Mouse (Mus musculus) liver, embryonic 12.5 days (tissue): Measurements from ENCODE around the gene Megf8. TPM values are rescaled to one million over a fixed set of nuclear protein-coding genes. Genes with fewer than 3 reads are reported as not detected.

Experiments used
- ATAC-seq: fragments of 200-750 bp; cut with Nextera tagmentation; 2 replicates; pipeline ENCODE4 v1.8.0; 2017; ENCODE audit warnings: moderate number of reproducible peaks, mild to moderate bottlenecking, moderate library complexity
- H3K27ac ChIP-seq: fragments of 300-500 bp; sonication (generic); 2 replicates; pipeline ENCODE4 v1.5.1; 2016; ENCODE audit warnings: mild to moderate bottlenecking
- H3K27me3 ChIP-seq: fragments of 300-500 bp; sonication (generic); replicated peaks from 2 replicates; pipeline ENCODE4 v1.6.1; 2016; ENCODE audit warnings: mild to moderate bottlenecking, moderate library complexity
- H3K36me3 ChIP-seq: fragments of 300-500 bp; sonication (generic); 2 replicates; pipeline ENCODE4 v1.6.1; 2016; ENCODE audit warnings: mild to moderate bottlenecking, moderate library complexity
- H3K4me1 ChIP-seq: fragments of 300-500 bp; sonication (generic); 2 replicates; pipeline ENCODE4 v1.6.1; 2016
- H3K4me2 ChIP-seq: fragments of 300-500 bp; sonication (generic); 2 replicates; pipeline ENCODE4 v1.6.1; 2016; ENCODE audit warnings: mild to moderate bottlenecking, moderate library complexity
- H3K4me3 ChIP-seq: fragments of 300-500 bp; sonication (generic); 2 replicates; pipeline ENCODE4 v1.5.1; 2016; ENCODE audit warnings: mild to moderate bottlenecking, moderate library complexity
- H3K9ac ChIP-seq: fragments of 300-500 bp; sonication (generic); 2 replicates; pipeline ENCODE4 v1.6.1; 2016; ENCODE audit warnings: mild to moderate bottlenecking, moderate library complexity
- H3K9me3 ChIP-seq: fragments of 300-500 bp; sonication (generic); replicated peaks from 2 replicates; pipeline ENCODE4 v1.6.1; 2016; ENCODE audit warnings: mild to moderate bottlenecking, moderate library complexity
- WGBS: fragments of 180-500 bp; shearing (Covaris S2); methylation state at CpG from one replicate; pipeline ENCODE4 v1.1.7; 2016; ENCODE audit not compliant: insufficient replicate concordance; 5-methylcytosine and 5-hydroxymethylcytosine counted together
- polyA plus RNA-seq: library from polyadenylated mRNA; unstranded; fragments of >200 nt; fragmentation: Nextera tagmentation; extraction: Ambion mirVana; gene quantifications from 2 replicates; pipeline ENCODE4 v1.2.1, GENCODE M21; 2016

Megf8 gene
- polyA plus RNA-seq, 1 experiment from 2014 or later, result 2.6 TPM

- H3K27ac ChIP-seq, result no peak overlapping the region
- no peak overlapping the region for H3K4me2 ChIP-seq
- no peak for ATAC-seq
- WGBS, result 83% methylated on average over 2 of the region's 2 CpGs
- no peaks in the 10 kb centered on the region for H3K27me3 ChIP-seq
- H3K9me3 ChIP-seq, result 0 out of 2 replicates have a peak, but pooled peaks cover 4% of the 10 kb centered on the region
- peaks cover 95% of the 10 kb centered on the region for H3K36me3 ChIP-seq
- peaks cover 5% of the 10 kb centered on the region; the same call in 1 of the 2 replicates for H3K4me1 ChIP-seq
- no peak overlapping the region for H3K9ac ChIP-seq
- H3K4me3 ChIP-seq, result no peak overlapping the region
These were observed 26.1 kb upstream of the Megf8 start for GRCm38 (mm10) chr7:25290911-25291310.

DNA sequence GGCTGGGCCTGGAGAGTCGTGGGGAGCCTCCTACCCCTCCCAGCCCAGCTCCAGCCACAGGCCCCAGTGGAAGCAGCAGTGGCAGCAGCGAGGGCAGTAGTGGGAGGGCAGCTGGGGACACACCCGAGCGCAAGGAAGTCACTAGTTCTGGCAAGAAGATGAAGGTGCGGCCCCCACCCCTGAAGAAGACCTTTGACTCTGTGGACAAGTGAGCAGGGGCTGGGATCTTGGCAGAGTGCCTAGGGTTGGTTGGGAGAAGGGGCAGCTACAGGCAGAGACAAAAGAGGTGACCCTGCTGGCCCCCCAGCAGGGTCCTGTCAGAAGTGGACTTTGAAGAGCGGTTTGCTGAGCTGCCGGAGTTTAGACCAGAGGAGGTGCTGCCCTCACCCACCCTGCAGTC is 24.9 kb upstream of the Megf8 start:
- ATAC-seq, result no peak
- H3K27ac ChIP-seq, result no peak overlapping the region
- no peak overlapping the region for H3K4me3 ChIP-seq
- 0 out of 2 replicates have a peak, but pooled peaks cover 4% of the 10 kb centered on the region for H3K9me3 ChIP-seq
- H3K27me3 ChIP-seq, result no peaks in the 10 kb centered on the region
- no peak overlapping the region for H3K4me2 ChIP-seq
- H3K36me3 ChIP-seq, result peaks cover 83% of the 10 kb centered on the region
- H3K9ac ChIP-seq, result no peak overlapping the region
- peaks cover 15% of the 10 kb centered on the region for H3K4me1 ChIP-seq
- 79% methylated on average over 7 of the region's 7 CpGs for WGBS

DNA sequence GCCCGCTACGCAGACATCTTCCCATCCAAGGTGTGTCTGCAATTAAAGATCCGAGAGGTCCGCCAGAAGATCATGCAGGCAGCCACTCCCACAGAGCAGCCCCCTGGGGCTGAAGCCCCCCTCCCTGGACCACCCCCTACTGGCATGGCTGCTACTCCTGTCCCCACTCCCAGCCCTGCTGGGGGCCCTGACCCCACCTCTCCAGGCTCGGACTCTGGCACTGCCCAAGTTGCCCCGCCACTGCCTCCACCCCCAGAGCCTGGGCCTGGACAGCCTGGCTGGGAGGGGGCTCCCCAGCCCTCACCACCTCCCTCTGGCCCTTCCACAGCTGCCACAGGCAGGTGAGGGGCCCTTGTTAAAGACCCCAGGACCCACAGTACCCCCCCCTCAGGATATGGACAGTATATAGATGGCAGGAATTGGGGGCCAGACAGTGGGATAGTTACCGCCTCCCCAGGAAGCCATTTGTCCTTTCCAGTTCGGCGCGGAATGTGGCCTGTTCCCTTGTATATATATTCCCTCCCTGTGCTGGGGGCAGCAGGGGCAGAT is 23.7 kb upstream of the Megf8 start:
- Histone ChIP-seq H3K4me2 (no peak overlapping the region), H3K27me3 (no peaks in the 10 kb centered on the region), H3K9ac (no peak overlapping the region), H3K36me3 (peaks cover 71% of the 10 kb centered on the region), H3K9me3 (0 out of 2 replicates have a peak, but pooled peaks cover 4% of the 10 kb centered on the region), H3K4me3 (no peak overlapping the region), H3K27ac (no peak overlapping the region), H3K4me1 (peaks cover 27% of the 10 kb centered on the region)
- no peak for ATAC-seq
- 84% methylated on average over 10 of the region's 10 CpGs for WGBS

- WGBS, result 66% methylated on average over 4 of the region's 4 CpGs
- Histone ChIP-seq H3K9ac (no peak overlapping the region), H3K27me3 (no peaks in the 10 kb centered on the region), H3K4me3 (no peak overlapping the region), H3K9me3 (0 out of 2 replicates have a peak, but pooled peaks cover under 1% of the 10 kb centered on the region), H3K4me2 (no peak overlapping the region), H3K4me1 (peaks cover 29% of the 10 kb centered on the region), H3K27ac (no peak overlapping the region), H3K36me3 (peaks cover 59% of the 10 kb centered on the region)
- no peak for ATAC-seq
These were observed 22.5 kb upstream of the Megf8 start for GRCm38 (mm10) chr7:25294495-25294894.

DNA sequence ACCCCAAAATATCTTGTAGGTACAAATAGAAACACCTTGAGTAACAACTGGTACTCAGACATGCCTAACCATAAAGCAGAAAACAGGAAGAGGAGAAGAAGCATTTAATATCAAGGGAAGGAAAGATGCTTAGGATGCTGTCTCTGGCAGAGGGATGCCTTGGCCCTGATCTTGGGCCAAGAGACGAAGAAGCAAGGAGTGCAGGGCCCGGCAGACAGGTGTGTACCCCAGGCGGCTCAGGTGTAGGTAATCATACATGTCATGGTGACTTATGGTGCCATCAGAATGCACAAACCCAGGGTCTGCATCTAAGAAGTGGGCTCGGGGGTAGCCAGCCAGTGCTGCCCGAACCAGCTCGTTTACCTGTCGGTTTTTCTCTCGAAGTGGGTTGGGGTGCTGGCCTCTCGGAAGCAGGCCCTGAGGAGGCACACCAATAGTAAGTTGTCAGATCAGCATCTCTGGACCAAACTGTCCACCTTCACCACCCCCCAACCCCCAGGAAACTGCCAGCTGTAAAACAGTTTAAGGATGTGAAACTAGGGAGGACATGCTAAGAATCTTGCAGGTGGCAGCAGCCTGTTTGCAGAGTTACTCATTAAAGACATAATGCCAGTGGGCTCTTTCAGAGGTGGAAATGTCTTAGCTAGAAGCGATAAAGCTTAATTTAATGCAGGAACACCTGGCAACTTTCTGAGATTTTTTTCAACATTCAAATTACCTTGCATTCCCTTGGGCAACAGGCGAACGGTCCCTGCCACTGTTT is 21.8 kb upstream of the Megf8 start:
- Histone ChIP-seq H3K4me1 (peaks cover 29% of the 10 kb centered on the region), H3K9me3 (no peaks in the 10 kb centered on the region), H3K27ac (no peak overlapping the region), H3K36me3 (peaks cover 53% of the 10 kb centered on the region), H3K4me2 (no peak overlapping the region), H3K4me3 (no peak overlapping the region), H3K27me3 (no peaks in the 10 kb centered on the region), H3K9ac (no peak overlapping the region)
- 75% methylated on average over 12 of the region's 12 CpGs for WGBS
- no peak for ATAC-seq

GRCm38 (mm10) chr7:25296945-25297453 is 20.0 kb upstream of the Megf8 start:
- Histone ChIP-seq H3K9me3 (no peaks in the 10 kb centered on the region), H3K4me2 (peak overlapping the region; percentile 98), H3K4me3 (peak overlapping the region; percentile 71), H3K27me3 (no peaks in the 10 kb centered on the region), H3K9ac (peak overlapping the region; percentile 79), H3K36me3 (peaks cover 34% of the 10 kb centered on the region), H3K4me1 (peaks cover 29% of the 10 kb centered on the region), H3K27ac (peak overlapping the region; percentile 80)
- peak; percentile 49 for ATAC-seq
- WGBS, result 2% methylated on average over 21 of the region's 21 CpGs

GRCm38 (mm10) chr7:25297454-25298325 is 19.3 kb upstream of the Megf8 start, which contains the start of gene Pafah1b3:
Pafah1b3 (minus strand) TSS chr7:25297986.
- under 1% methylated on average over 52 of the region's 52 CpGs for WGBS
- H3K9me3 ChIP-seq, result no peaks in the 10 kb centered on the region
- H3K4me1 ChIP-seq, result peaks cover 29% of the 10 kb centered on the region
- H3K9ac ChIP-seq, result peak within 1 kb of the TSS; percentile 79
- peaks cover 27% of the 10 kb centered on the region for H3K36me3 ChIP-seq
- peak; percentile 80 for ATAC-seq
- H3K27me3 ChIP-seq, result peaks cover 2% of the 10 kb centered on the region
- H3K4me3 ChIP-seq, result peak within 1 kb of the TSS; percentile 71
- peak within 1 kb of the TSS; percentile 80 for H3K27ac ChIP-seq
- H3K4me2 ChIP-seq, result peak within 1 kb of the TSS; percentile 98

GRCm38 (mm10) chr7:25301063-25301462 is 15.9 kb upstream of the Megf8 start, which contains the start of gene Prr19:
Prr19 (plus strand) TSS chr7:25301411.
- Histone ChIP-seq H3K4me1 (peaks cover 32% of the 10 kb centered on the region), H3K4me2 (no peak within 1 kb of the TSS), H3K9me3 (no peaks in the 10 kb centered on the region), H3K27ac (no peak within 1 kb of the TSS), H3K36me3 (no peaks in the 10 kb centered on the region), H3K9ac (no peak within 1 kb of the TSS), H3K27me3 (peaks cover 29% of the 10 kb centered on the region), H3K4me3 (no peak within 1 kb of the TSS)
- WGBS, result 47% methylated on average over 19 of the region's 19 CpGs
- peak; percentile 48; the same call in 1 of the 2 replicates for ATAC-seq

DNA sequence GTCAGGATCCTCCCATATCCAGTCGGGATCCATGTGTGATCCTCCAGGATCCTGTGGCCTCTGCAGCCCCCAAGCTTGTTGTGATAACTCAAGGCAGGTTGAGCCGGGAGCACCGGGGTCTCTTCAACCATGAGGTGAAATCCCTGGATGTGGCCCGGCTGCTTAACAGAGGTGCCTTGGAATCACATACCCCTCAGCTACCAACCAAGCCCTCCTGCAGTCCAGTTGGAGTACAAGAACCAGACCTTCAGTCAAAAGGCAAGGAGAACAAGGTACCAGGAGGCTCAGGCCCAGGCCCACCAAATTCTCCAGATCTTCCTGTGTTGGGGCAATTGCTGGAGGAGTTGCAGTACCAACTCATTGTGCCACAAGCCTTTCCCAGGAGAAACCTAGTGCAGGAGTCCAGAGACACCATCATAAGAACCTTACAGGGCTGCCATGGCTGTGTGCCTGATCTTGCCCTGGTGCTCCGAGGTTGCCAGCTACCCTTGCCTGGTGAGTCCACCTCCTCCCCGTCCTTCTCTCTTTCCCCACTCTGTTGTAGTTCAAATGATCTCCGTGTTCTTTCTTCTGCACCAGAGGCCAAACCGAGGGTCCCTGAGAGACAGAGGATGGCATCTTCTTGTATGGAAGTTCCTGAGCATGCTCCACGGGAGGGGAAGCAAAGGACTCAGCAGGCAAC is 13.8 kb upstream of the Megf8 start:
- H3K27me3 ChIP-seq, result peaks cover 50% of the 10 kb centered on the region
- peaks cover 14% of the 10 kb centered on the region for H3K4me1 ChIP-seq
- H3K27ac ChIP-seq, result no peak overlapping the region
- WGBS, result 49% methylated on average over 9 of the region's 9 CpGs
- H3K9ac ChIP-seq, result no peak overlapping the region
- no peak overlapping the region for H3K4me2 ChIP-seq
- no peaks in the 10 kb centered on the region for H3K36me3 ChIP-seq
- no peak for ATAC-seq
- H3K4me3 ChIP-seq, result no peak overlapping the region
- H3K9me3 ChIP-seq, result no peaks in the 10 kb centered on the region

- H3K4me1 ChIP-seq, result peaks cover 10% of the 10 kb centered on the region
- no peaks in the 10 kb centered on the region for H3K9me3 ChIP-seq
- H3K4me3 ChIP-seq, result no peak overlapping the region
- ATAC-seq, result no peak
- peaks cover 55% of the 10 kb centered on the region for H3K27me3 ChIP-seq
- H3K9ac ChIP-seq, result no peak overlapping the region
- WGBS, result 55% methylated on average over 3 of the region's 3 CpGs
- no peak overlapping the region for H3K4me2 ChIP-seq
- H3K36me3 ChIP-seq, result no peaks in the 10 kb centered on the region
- no peak overlapping the region for H3K27ac ChIP-seq
These were observed 13.3 kb upstream of the Megf8 start for GRCm38 (mm10) chr7:25303685-25304006.

GRCm38 (mm10) chr7:25305481-25305880 is 11.5 kb upstream of the Megf8 start:
- H3K9ac ChIP-seq, result no peak overlapping the region
- H3K36me3 ChIP-seq, result no peaks in the 10 kb centered on the region
- no peaks in the 10 kb centered on the region for H3K9me3 ChIP-seq
- no peak overlapping the region for H3K27ac ChIP-seq
- 0% methylated on average over 2 of the region's 2 CpGs for WGBS
- no peak for ATAC-seq
- peaks cover 10% of the 10 kb centered on the region for H3K4me1 ChIP-seq
- H3K4me3 ChIP-seq, result peak overlapping the region; percentile 51; the same call in 1 of the 2 replicates
- H3K4me2 ChIP-seq, result peak overlapping the region; percentile 76
- peaks cover 71% of the 10 kb centered on the region for H3K27me3 ChIP-seq
